Mouse (Mus musculus) spleen, adult 2 months (tissue): ENCODE data around the gene Cox16.

ENCODE experiments used
- CTCF ChIP-seq: fragments of 200-500 bp; IDR thresholded peaks from 2 replicates; pipeline ENCODE4 v1.5.1; 2011; ENCODE audit warnings: mild to moderate bottlenecking, inconsistent platforms; ENCODE audit not compliant: insufficient read depth, insufficient read length, insufficient replicate concordance; ENCODE audit errors: extremely low read depth
- POLR2A ChIP-seq: fragments of 200-500 bp; IDR thresholded peaks from 2 replicates; pipeline ENCODE4 v1.6.1; 2011; ENCODE audit warnings: low read depth, low read length, inconsistent platforms

GRCm38 (mm10) chr12:81324991-81325390, 159.9 kb downstream of the Cox16 start:
- TF ChIP-seq CTCF (no peak), POLR2A (no peak)
